Mouse (Mus musculus): Measurements from ENCODE around the gene Tmem204.
A peak's percentile ranks its signal among the peaks of the same experiment; 100 is the strongest.

Tmem204 gene

DNA sequence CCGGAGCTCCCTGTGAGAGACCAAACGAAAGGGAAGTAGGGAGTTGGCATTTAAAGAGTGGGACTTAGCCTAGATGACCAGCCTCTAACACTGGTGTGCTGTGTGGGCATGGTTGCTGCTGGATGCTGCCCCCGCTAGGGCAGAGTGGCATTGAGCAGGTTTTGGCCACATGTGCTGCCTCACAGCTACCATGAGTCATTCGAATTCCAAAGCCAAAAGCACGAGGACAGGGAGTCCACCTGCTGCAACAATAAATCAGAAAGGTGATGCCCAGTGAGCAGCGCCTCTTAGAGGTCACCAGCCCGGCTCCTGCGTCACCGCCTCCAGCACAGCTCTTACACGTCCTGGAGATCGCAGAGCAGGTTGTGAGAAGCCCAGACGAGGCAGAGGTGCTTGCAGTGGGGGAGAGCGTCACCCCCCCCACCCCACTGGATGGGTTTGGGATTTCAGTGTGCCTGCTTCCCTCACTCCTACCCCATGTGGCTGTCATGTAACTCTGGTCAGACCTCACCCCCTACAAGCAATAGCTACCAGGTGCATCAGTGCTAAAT, 1.5 kb upstream of the Tmem204 start:
- no peak for DNase-seq (ENCODE audit: low spot score)

DNA sequence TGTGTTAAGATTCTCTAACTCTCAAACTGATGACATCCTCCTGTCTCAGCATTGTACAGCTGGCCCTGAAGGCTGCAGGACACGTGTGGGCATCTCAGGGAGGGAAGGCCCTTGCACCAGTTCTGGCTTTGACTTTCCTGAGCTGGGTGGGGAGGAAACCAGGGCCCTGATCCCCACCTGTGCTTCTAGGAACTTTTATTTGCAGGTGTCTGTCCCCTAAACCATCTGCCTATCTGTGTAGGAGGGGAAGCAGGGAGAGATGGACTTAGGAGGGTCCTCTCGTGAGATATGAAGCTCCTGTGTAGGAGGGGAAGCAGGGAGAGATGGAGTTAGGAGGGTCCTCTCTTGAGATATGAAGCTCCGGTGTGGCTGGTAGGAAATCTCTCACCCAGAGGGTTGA, 504 bp downstream of the Tmem204 start:
- DNase-seq (ENCODE audit: low spot score) = no peak

DNA sequence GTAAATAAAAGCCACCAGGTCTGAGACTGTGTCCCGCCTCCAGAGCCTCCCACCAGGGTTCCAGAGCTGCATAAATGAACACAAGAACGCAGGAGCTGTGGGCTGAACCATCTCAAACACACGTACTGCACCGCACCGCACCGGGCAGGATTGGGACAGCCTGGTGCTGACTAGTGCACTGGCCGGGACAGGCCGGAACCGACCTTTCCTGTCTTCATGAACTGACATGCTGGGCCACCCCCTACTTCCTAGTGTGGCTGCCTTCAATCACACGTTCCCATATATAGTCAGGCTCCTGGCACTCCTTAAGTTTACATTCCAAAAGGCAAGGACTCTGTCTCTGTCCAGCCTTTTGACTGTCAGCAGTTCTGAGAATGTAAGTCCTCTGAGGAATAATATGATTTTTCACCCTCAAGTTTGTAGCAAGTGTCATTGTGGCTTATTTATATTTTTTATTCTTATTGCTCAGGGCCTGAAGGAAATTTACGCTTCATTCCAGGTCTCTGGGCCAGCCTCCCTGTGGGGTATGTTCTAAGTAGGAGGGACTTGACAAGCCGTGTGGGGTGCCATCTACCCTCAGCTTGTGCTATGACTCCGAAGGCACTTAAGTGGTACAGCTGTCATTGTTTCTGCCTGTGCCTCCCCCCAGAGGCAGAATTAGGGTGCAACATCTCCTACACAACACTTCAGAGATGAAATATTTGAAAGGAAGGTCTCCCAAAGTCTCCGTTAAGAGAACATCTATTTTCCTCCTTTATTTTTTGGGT, 1.1 kb downstream of the Tmem204 start:
- no peak for DNase-seq (ENCODE audit: low spot score)

DNA sequence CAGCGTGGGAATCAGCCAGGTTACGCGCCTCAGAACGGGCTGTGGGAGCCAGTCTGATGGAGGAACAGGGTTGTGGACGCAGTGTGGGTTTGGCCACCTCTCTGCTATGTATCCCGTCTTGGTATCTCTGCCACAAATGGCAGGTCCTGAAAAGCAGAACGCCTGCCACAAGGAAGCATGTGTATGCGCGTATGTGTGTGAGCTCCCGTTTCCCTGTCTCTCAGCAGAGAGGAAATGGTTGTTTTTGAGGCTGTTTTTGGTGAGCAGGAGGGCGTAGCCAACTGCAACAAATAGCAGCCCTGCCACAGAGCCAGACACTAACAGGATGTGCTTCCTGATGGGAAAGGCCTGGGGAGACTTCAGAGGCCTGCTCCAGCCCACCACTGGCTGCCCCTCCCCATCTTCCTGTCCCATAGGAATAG, 2.4 kb downstream of the Tmem204 start:
- DNase-seq (ENCODE audit: low spot score) = peak; percentile 17

DNA sequence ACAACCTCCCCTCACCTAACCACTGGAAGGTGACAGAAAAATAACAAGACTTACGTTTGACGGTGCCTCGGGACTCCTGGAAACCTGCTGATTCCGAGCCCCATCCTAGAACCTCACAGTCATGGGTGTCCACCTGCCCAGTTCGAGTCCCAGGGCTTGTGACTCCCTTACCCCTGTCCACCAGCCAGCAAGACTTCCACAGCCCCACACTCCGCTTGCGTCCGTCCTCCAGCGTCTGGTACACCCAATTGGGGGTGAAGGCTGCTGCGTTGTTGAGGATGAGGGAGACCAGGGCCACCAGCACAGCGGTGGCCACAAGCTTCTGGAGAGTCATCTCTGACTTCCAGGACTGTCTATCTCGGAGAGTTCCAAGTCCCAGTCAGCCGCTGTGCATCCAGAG, 3.2 kb downstream of the Tmem204 start:
- DNase-seq (ENCODE audit: low spot score) = no peak

DNA sequence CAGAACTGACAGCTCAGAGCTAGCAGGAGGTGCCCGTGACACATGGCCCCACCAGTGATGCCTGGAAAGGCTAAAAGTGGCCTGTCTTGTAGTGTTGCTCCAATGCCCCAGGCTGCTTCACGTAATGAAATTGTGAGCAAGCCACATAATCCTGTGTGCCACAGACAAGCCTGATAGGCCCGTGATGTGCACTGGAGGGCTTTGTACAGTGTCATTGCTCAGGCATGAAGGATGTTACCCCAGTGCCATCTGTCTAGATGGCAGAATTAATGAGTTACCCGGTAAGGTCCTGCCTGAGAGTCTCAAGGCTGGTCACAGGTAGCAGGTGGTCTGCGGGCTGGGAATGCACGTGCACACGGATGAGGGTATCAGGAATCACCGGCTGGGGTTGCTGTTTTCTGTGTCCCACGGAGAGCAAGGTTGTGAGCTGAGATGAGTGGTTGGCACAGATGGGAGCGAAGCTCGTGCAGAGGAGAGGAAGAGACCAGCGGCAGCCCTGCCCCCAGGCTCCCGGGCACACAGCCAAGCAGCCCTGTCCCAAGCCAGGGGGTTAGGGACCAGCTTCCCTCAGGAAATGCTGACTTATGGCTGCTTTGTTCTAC, 5.5 kb downstream of the Tmem204 start:
- DNase-seq (ENCODE audit: low spot score) = no peak

DNA sequence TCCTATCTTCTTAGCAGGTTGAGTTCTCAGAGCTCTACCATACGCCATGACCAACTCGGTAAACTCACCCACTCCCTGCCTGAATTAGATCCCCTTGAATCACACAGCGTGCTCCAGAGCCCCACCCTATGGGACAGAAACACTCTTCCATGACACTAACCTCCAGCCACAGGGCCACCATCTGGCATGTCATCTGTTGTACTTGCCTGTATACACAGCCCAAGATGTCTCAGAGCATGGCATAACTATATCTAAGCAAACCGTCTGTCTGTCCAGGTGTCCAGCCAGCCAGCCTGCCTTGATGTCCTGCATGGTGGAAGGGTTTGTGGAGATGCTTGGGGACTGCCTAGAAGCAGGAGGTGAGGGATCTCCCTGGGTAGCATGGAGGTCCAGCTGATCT, 6.5 kb downstream of the Tmem204 start:
- DNase-seq (ENCODE audit: low spot score) = no peak

DNA sequence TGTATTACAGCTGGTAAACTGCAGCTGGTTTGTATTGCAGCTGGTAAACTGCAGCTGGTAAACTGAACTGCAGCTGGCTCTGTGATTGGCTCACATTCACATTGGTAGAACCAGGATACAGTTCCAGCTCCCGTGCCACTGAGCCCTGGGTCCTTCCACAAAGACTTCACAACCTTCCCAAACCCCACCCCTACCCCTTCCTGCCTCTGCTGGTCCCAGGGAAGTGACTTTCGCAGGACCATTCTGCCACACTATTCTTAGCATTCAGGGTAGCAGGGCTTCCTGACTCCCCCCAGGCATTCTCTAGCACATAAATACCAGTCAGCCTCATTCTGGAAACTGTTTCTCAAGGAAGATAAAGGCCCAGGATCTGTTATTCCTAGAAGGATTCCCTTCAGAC, 14.7 kb downstream of the Tmem204 start:
- no peak for DNase-seq (ENCODE audit: low spot score)

DNA sequence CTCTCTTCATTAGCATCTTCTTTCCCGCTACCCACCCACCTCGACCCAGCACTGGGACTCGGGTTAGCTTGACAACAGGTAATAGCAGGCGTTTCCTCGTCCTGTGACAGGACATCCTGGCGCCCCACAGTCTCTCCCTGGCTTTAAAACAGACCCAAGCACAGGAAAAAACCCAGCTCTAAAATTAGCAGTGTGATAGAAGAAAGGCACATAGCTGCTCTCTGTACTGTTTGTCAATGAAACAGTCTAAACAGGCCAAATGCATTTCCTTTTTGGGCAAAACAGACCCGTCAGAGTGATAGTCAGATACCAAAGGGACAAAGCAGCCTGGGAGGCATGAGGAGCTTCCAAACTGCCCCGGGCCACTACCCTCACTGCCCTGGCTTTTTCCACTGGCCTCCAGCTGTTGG, 15.9 kb downstream of the Tmem204 start:
- DNase-seq (ENCODE audit: low spot score) = no peak

DNA sequence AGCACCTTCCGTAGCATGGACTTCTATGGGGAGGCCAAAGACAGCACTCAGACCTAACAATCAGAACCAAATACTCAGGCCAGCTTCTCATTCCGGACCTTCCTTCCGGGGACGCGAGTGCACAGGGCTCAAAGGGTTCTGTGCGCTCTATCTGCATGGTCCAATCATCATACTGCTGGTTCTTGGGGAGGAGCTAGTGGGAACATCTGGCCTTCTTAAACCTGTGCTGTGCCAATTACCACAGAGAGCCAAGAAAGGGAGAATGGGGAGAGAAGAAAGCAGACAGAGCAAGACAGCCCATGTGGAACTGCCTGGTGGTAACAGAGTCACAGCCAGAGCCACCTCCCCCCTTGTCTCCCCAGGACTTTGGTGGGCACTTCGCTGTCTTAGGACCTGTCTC, 16.8 kb downstream of the Tmem204 start:
- no peak for DNase-seq (ENCODE audit: low spot score)

DNA sequence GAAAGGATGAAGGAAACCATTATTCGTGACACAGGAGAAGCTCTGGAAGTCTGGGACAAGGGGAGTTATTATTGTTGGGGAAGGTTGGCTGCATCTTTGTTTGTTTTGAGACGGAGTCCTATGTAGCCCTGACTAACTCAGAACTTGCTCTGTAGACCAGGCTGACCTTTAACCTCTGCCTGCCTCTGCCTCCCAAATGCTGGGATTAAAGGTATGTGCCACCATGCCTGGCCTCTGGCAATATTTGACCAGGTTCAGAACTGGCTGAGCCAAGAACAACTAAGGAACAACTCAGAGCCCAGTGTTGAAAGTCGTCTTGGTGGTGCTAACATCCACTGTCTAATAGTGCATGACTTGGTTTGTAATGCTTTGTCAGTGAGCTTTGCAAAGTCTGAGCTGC, 18.2 kb downstream of the Tmem204 start:
- no peak for DNase-seq (ENCODE audit: low spot score)

DNA sequence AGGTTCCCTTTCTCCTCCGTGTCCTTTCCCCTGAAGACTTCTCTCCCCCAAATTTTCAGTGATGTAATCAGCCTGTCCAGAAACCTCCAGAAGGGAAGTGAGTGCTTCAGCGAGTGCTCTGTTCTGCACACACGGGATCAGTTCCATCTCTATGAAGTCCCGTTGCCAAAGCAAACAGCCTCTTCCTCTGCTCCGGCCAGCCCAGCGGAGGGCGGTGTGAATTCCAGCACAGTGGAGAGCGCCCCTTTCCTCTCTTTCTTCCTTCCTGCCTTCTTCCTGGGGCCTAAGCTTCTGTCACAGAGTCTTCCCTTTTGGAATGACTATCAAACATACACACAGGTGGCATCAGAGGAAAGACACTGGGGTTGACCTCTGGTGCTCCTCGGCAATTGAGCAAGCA, 19.0 kb downstream of the Tmem204 start:
- no peak for DNase-seq (ENCODE audit: low spot score)

DNA sequence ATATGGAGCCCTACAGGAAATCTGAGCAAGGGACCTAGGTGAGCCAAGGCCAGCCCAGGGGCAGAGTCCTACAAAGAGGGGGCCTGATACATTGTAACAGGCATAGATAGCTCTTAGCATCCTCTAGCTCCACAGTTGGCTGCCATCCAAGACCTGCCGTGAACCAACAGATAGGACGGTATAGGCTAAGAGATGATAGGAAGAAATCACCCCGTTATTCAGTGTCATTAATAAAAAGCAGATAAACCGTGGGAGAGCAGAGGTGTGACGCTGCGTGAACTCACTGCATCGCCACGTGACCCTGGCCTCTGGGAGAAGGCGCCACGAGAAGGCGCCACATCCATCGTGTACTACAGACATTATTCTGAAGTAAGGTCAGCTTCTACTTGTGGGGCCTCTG, 19.5 kb downstream of the Tmem204 start:
- no peak for DNase-seq (ENCODE audit: low spot score)

DNA sequence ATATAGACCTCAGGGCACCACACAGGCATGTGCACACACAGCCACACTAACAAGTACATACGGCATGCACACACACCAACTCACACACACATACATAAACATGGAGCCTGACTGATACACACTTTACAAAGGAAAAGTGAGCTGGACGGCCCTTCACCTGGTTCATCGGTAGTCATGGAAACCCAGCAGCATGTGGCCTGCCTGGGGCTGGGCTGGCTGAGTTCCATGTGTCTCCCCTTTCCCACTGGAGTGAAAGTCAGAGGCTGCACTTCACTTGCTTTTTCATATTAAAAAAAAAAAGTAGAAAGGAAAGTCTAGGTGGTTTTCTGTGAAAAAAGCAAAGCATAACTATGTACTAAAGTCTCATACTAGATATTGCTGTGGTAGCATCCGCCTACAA, 20.1 kb downstream of the Tmem204 start:
- no peak for DNase-seq (ENCODE audit: low spot score)

DNA sequence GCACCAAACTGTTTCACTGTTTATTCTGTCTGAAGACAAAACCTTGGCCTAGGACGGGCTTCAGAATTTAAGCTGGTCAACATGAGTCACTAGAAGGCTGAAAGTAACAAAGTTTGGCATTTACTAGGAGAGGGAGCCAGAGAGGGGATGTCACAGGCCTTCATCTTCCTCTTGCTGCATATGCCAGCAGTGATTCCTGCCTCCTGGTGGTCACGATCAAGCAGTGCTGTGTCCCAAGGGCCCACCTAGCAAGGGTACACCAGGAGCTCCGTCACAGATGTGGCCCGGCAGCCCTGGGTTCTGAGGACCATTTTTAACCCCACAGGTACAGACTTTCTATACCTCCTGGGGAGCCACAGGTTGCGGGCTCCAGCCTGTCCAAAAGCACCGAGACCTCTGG, 26.4 kb downstream of the Tmem204 start:
- no peak for DNase-seq (ENCODE audit: low spot score)

DNA sequence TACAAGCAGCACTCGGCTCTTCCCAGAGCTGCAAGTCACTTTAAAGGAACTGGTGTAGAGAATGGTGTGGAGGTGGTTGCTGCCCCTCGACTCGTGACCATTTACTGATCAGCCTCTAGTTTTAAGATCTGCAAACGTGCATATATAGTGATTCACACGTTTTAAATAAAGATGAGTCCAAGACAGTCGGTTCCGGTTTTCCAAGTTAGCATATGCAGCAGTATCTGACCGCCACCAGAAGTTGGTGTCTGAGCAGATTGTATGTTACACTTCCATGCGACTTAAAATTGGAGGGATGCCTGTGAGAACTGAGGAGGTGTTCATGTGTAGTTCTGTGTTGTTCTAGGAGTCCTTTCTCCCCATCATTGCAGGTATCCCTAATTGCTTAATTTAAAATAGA, 30.1 kb downstream of the Tmem204 start:
- no peak for DNase-seq (ENCODE audit: low spot score)

DNA sequence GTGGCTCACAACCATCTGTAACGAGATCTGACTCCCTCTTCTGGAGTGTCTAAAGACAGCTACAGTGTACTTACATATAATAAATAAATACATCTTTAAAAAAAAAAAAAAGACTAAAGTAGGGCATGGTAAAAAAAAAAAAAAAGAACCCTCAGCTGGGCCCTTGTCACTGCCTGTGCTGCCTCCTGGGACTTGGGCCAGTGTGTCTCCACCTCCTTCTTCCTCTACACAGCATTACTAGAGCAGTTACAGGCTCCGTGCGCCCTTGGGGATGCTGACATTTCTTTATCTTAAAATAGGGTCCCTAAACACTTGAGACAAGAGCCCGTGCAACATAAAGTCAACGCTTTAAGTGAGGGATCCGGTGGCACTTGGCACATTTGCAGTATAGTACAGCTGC, 36.2 kb downstream of the Tmem204 start:
- no peak for DNase-seq (ENCODE audit: low spot score)

DNA sequence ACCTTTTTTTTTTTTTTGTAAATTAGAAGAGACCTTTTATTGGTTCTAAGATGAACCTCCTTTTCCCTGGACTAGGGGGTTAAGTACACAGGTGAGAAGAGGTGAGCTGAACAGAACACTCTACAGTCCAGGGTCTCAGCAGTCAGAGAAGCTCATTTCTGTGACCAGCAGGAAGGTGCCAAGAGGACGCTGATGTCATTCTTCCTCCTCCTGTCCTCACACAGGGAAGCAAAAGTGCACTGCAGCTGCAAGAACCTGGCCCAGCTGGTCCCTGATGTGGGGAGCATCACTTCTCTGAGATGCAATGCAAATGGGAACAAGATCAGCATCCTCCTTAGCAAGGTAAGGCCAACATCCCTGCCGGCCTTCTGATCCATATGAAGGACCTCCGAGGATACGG, 38.1 kb downstream of the Tmem204 start:
- DNase-seq (ENCODE audit: low spot score) = no peak

DNA sequence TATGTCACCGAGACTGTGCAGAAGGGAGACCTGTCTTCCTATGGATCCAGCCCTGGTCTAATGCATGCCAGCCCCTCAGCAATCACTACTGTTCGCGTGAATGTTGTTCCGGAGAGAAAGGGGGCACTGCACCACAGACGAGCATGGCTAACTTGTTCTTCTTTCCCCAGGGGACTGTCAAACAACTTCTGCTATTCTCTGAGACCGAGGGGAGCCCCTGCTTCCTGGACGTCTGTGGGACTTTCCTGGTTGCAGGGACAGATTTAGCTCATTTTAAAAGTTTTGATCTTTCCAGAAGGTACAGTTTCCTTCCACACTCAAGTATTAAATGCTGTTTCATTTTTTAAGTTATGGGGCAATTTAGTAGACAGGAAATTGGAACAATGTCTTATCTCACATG, 38.5 kb downstream of the Tmem204 start:
- DNase-seq (ENCODE audit: low spot score) = no peak

DNA sequence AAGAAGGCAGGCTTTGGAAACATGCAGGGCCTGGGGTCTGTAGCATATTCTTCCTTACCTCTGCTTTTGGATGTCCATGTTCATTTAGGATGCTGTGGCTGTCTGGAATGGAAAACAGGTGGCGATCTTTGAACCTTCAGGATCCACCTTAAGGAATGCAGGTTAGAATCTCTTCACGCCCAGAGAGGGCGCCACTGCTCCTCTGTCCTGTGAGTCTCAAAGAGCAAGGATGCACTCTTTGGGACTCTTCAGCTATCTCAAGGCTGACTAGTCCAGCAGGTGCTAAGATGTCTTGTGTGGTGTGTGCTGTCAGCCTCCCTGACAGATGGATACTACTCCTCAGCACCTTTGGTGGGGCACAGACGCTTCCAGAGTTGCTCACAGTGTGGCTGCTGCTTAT, 47.2 kb downstream of the Tmem204 start:
- DNase-seq (ENCODE audit: low spot score) = no peak

DNA sequence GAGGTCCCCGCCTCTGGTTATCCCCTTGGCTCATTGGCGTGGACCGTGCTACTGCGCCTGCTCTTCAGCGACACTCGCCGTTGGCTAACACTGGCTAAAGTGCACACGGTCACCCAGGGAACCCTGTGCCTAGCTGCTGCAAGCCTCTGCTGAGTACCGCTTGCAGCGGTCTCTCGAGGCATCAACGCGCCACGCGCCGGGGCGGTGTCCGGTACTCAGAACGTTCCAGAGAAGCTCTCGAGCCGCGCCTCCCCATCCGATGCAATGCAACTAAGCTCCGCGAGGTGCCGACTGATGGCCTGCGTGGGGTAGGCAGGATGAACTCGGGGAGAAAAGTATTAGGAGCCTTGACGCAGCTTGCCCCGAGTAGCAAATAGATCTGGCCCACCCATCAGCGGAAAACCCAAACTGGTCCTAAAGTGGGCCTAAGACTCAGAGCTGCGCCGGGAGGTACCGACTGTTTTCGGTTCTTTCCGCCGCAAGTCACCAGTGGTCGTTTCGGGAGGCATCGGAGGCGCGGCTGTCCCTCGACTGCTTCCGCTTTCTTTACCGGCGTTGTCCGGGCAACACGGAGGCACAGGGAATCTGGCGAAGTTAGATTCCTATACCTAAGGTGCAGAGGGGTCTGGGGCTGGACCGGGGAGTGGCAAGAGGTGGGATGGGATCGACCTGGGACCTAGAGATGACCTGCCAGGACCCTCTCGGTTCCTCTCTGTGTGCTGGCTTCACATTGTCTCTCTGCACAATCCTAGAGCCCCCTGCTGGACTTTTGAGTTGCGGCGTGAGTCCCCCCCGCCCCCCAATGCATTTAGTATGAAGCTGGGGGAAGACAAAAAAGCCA, 66.9 kb downstream of the Tmem204 start:
- peak; percentile 55 for DNase-seq (ENCODE audit: low spot score)

DNA sequence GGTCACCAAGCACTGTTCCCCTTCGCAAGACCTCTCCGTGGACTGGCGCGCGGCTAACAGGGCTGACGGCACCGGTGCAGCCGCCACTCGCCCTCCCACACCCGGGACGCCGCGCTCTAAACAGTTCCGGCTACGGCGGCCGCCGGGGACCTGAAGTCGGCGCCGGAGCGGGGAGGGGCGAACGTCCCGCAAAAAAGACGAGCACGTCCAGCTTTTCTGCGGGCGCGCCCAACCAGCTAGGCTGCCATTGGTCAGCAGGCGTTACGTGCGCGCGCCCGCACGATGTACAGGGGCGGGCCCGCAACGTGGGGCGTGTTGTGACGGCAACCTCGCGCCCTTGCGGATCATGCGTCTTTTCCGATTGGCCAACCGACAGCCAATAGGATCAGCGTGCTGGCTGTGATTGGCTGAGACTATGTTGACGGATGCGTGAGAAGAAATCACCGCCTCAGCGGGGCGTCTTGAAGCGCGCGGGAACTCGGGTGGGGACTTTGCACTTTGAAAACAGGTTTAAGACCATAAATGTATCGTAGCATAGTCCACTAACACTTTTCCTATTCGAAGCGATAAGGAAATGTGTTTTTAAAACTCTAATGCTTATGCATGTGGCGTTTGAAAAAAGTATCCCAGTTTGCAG, 67.6 kb downstream of the Tmem204 start, which contains the start of the genes Cramp1l and Ift140:
Gene Cramp1l, minus strand, starts transcription at position 134 of the 637 bp plus-strand sequence.
Gene Ift140, plus strand, starts transcription at position 431 of the 637 bp plus-strand sequence.
- peak; percentile 96 for DNase-seq (ENCODE audit: low spot score)

Measured in urinary bladder, postnatal 25 days (tissue).